Mouse (Mus musculus): Measurements from ENCODE around the gene Adarb2. TPM values are rescaled to one million over a fixed set of nuclear protein-coding genes. Genes with fewer than 3 reads are reported as not detected.
A peak's percentile ranks its signal among the peaks of the same experiment; 100 is the strongest.

The Adarb2 gene
- polyA plus RNA-seq, 1 experiment from 2014 or later = 0.18 TPM

DNA sequence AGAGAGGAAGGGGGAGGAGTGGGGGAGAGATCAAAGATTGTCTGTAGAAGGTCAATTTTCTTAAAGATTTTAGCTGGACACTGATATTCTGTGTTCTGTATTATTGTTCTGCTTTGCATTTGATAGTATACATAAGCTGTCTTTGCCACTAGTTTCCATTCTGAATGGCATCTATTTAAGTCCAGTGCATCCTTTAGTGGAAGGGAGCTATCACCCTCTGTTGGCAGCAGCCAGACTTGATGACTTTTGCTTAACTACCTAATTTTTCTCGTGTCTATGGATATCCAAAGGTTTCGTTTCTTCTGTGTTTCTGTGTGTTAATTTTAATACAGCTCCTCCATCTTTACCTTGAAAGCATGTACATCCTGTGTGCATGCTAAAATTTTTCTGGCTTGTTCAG lies 419.6 kb downstream of the Adarb2 start:
- Histone ChIP-seq H3K4me2 (replicated peaks; ENCODE audit: low read depth) (no peak overlapping the region), H3K9ac (ENCODE audit: low read length) (no peak overlapping the region), H3K27ac (replicated peaks) (no peak overlapping the region), H3K4me3 (ENCODE audit: low read depth, low read length) (no peak overlapping the region), H3K4me1 (replicated peaks; ENCODE audit: control insufficient read depth, insufficient read depth) (no peaks in the 10 kb centered on the region), H3K9me3 (ENCODE audit: control insufficient read depth, low read length) (no peaks in the 10 kb centered on the region), H3K36me3 (ENCODE audit: control insufficient read depth, insufficient read depth, low read length) (no peaks in the 10 kb centered on the region), H3K27me3 (ENCODE audit: control insufficient read depth, insufficient read depth, low read length) (no peaks in the 10 kb centered on the region)
- no peak for DNase-seq (ENCODE audit: low spot score)
- TF ChIP-seq CTCF (IDR thresholded peaks at IDR 0.05; ENCODE audit: low read depth) = peak; percentile 36
- no peak for TF ChIP-seq EP300 (optimal IDR thresholded peaks at IDR 0.05)
- WGBS = 83% methylated on average over 2 of the region's 2 CpGs
- no peak for ATAC-seq (ENCODE audit: low FRiP score, low TSS enrichment)

DNA sequence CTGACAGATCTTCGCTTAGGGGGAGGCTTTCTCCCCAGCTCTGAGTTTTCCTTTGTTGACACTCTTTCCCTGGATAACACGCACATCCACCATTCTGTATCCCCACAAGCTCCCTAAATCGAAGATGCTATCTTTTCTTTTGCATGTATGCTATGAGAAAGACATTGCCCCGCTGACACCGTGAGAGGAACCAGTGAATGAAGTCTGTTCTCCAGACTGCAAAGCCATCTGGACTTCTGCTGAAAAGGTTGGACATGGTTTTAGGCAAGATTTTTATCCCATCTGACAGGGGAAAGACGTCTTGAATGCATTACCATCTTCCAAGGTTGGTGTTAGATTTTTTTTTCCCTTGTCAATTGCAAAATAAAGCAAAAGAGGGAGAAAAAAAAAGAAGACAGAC lies 426.9 kb downstream of the Adarb2 start:
- TF ChIP-seq EP300 (optimal IDR thresholded peaks at IDR 0.05) (no peak), CTCF (IDR thresholded peaks at IDR 0.05; ENCODE audit: low read depth) (no peak)
- H3K4me2 ChIP-seq (replicated peaks; ENCODE audit: low read depth) = no peak overlapping the region
- WGBS = 82% methylated on average over 6 of the region's 6 CpGs
- no peaks in the 10 kb centered on the region for H3K9me3 ChIP-seq (ENCODE audit: control insufficient read depth, low read length)
- no peak overlapping the region for H3K4me3 ChIP-seq (ENCODE audit: low read depth, low read length)
- no peaks in the 10 kb centered on the region for H3K4me1 ChIP-seq (replicated peaks; ENCODE audit: control insufficient read depth, insufficient read depth)
- no peak overlapping the region for H3K27ac ChIP-seq (replicated peaks)
- no peaks in the 10 kb centered on the region for H3K36me3 ChIP-seq (ENCODE audit: control insufficient read depth, insufficient read depth, low read length)
- ATAC-seq (ENCODE audit: low FRiP score, low TSS enrichment) (no peak), DNase-seq (ENCODE audit: low spot score) (no peak)
- H3K27me3 ChIP-seq (ENCODE audit: control insufficient read depth, insufficient read depth, low read length) = no peaks in the 10 kb centered on the region
- no peak overlapping the region for H3K9ac ChIP-seq (ENCODE audit: low read length)

DNA sequence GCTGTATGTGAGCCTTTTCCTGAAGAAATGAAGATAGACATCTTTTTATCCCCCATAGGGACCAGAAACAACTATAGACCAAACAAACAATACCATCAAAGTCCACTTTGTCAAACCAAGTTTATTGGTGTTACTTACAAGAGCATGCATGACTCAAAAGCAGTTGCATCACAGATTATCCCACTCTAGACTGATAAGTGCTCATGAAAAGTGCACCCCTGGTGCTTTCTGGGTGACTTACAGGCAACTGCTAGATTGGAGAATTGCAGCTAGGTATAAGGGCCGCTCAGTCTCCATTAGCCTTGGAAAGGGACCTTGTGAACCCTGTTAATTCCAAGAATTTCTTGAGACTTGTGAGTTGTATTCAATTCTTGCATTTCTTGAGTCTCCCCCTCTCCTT lies 429.0 kb downstream of the Adarb2 start:
- no peak overlapping the region for H3K4me2 ChIP-seq (replicated peaks; ENCODE audit: low read depth)
- ATAC-seq (ENCODE audit: low FRiP score, low TSS enrichment) = no peak
- no peak overlapping the region for H3K4me3 ChIP-seq (ENCODE audit: low read depth, low read length)
- no peaks in the 10 kb centered on the region for H3K27me3 ChIP-seq (ENCODE audit: control insufficient read depth, insufficient read depth, low read length)
- H3K9me3 ChIP-seq (ENCODE audit: control insufficient read depth, low read length) = no peaks in the 10 kb centered on the region
- H3K4me1 ChIP-seq (replicated peaks; ENCODE audit: control insufficient read depth, insufficient read depth) = no peaks in the 10 kb centered on the region
- H3K27ac ChIP-seq (replicated peaks) = no peak overlapping the region
- WGBS = 85% methylated on average over 1 of the region's 1 CpGs
- H3K36me3 ChIP-seq (ENCODE audit: control insufficient read depth, insufficient read depth, low read length) = no peaks in the 10 kb centered on the region
- no peak overlapping the region for H3K9ac ChIP-seq (ENCODE audit: low read length)
- no peak for DNase-seq (ENCODE audit: low spot score)
- no peak for TF ChIP-seq CTCF (IDR thresholded peaks at IDR 0.05; ENCODE audit: low read depth)
- no peak for TF ChIP-seq EP300 (optimal IDR thresholded peaks at IDR 0.05)

DNA sequence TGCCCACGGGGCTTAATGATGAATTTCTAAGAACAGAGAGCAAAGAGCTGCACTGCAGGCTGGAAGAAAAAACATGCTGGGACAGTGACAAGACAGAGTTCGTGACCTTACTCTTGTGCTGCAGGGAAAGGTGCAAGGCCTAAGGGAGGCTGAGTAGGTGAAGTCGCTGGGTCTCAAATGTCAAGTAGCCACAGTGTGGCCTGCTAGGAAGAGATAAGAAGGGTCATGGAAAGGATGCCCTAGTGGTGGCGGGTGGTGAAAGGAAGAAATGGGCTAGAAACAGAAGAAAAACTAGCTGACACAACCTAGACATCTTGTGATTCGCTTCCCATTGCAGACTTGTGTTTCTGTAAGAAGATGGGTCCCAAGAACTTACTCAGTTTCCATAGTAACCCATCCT lies 429.4 kb downstream of the Adarb2 start:
- no peaks in the 10 kb centered on the region for H3K27me3 ChIP-seq (ENCODE audit: control insufficient read depth, insufficient read depth, low read length)
- DNase-seq (ENCODE audit: low spot score) = no peak
- H3K36me3 ChIP-seq (ENCODE audit: control insufficient read depth, insufficient read depth, low read length) = no peaks in the 10 kb centered on the region
- H3K4me2 ChIP-seq (replicated peaks; ENCODE audit: low read depth) = no peak overlapping the region
- H3K27ac ChIP-seq (replicated peaks) = no peak overlapping the region
- 62% methylated on average over 5 of the region's 5 CpGs for WGBS
- H3K9ac ChIP-seq (ENCODE audit: low read length) = no peak overlapping the region
- H3K4me3 ChIP-seq (ENCODE audit: low read depth, low read length) = no peak overlapping the region
- H3K4me1 ChIP-seq (replicated peaks; ENCODE audit: control insufficient read depth, insufficient read depth) = no peaks in the 10 kb centered on the region
- no peak for ATAC-seq (ENCODE audit: low FRiP score, low TSS enrichment)
- no peaks in the 10 kb centered on the region for H3K9me3 ChIP-seq (ENCODE audit: control insufficient read depth, low read length)
- TF ChIP-seq CTCF (IDR thresholded peaks at IDR 0.05; ENCODE audit: low read depth) (no peak), EP300 (optimal IDR thresholded peaks at IDR 0.05) (no peak)

DNA sequence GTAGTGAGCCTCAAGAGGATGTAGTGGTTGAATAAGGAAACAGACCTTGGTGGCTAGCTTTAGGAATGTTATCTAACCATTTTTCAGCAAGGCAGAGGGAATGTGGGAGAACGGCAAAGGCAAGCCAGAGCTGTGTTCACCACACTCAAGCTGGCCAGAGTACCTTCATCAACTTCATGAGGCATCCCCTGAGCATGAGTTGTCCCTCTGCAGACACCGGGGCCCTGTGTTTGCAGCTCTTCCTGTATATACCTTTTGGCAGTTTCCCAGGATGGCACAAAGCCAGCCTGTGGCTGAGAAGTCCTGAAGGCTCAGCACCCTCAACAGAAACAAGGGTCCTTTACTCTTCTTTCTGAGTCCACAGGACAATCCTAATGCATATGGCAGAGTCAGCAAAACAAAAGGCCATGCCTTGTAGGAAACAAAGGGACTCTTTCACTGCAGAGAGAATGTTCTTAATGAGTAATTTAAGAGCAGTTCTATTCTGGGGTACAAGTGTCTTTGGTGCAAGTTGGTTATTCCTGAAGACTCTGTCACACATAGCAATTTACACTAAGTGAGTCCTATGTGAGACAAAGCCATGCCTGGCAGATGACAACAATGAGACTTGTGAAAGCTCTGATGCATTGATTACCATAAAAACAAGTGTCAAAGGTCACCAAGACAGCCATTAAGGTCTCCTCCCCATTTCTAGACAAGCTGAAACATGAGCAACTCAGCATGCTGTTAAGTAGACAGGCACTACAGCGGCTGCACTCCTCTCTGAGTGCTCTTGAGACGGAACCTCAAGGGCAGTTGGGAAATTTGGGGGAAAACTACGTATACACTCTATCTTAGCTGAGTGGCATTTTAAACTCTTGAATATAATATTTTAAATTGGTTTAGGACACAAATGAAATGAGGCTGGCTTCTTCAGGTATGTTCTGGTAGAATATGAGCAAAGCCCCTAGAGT lies 431.0 kb downstream of the Adarb2 start:
- 72% methylated on average over 5 of the region's 5 CpGs for WGBS
- no peaks in the 10 kb centered on the region for H3K36me3 ChIP-seq (ENCODE audit: control insufficient read depth, insufficient read depth, low read length)
- H3K9me3 ChIP-seq (ENCODE audit: control insufficient read depth, low read length) = no peaks in the 10 kb centered on the region
- no peaks in the 10 kb centered on the region for H3K4me1 ChIP-seq (replicated peaks; ENCODE audit: control insufficient read depth, insufficient read depth)
- no peaks in the 10 kb centered on the region for H3K27me3 ChIP-seq (ENCODE audit: control insufficient read depth, insufficient read depth, low read length)
- H3K9ac ChIP-seq (ENCODE audit: low read length) = no peak overlapping the region
- no peak overlapping the region for H3K27ac ChIP-seq (replicated peaks)
- H3K4me3 ChIP-seq (ENCODE audit: low read depth, low read length) = no peak overlapping the region
- TF ChIP-seq CTCF (IDR thresholded peaks at IDR 0.05; ENCODE audit: low read depth) (no peak), EP300 (optimal IDR thresholded peaks at IDR 0.05) (no peak)
- H3K4me2 ChIP-seq (replicated peaks; ENCODE audit: low read depth) = no peak overlapping the region
- no peak for DNase-seq (ENCODE audit: low spot score)
- no peak for ATAC-seq (ENCODE audit: low FRiP score, low TSS enrichment)

DNA sequence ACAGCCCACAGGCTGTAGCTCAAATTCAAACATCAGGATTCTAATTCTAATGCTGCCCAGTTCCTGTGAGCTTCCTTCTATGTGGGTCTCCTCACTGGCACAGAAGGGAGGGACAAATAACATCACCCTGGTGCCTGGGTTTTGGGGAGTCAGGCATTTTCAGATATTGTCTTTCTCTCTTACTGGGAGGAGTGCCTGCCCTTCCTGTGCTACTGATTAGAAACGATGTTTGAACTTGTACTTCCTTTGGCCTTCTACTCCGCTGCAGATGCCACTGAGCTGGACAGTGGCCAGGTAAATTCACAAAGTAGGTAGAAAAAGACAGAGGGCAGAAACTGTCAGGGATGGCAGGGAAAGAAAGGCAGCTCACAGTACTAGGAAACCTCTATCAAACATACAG lies 439.4 kb downstream of the Adarb2 start:
- no peak for ATAC-seq (ENCODE audit: low FRiP score, low TSS enrichment)
- no peak overlapping the region for H3K9ac ChIP-seq (ENCODE audit: low read length)
- DNase-seq (ENCODE audit: low spot score) = no peak
- H3K4me1 ChIP-seq (replicated peaks; ENCODE audit: control insufficient read depth, insufficient read depth) = no peaks in the 10 kb centered on the region
- H3K9me3 ChIP-seq (ENCODE audit: control insufficient read depth, low read length) = no peaks in the 10 kb centered on the region
- H3K27ac ChIP-seq (replicated peaks) = no peak overlapping the region
- H3K4me3 ChIP-seq (ENCODE audit: low read depth, low read length) = no peak overlapping the region
- TF ChIP-seq EP300 (optimal IDR thresholded peaks at IDR 0.05) (no peak), CTCF (IDR thresholded peaks at IDR 0.05; ENCODE audit: low read depth) (no peak)
- H3K36me3 ChIP-seq (ENCODE audit: control insufficient read depth, insufficient read depth, low read length) = no peaks in the 10 kb centered on the region
- 48% methylated on average over 2 of the region's 2 CpGs for WGBS
- no peak overlapping the region for H3K4me2 ChIP-seq (replicated peaks; ENCODE audit: low read depth)
- no peaks in the 10 kb centered on the region for H3K27me3 ChIP-seq (ENCODE audit: control insufficient read depth, insufficient read depth, low read length)
